Mouse (Mus musculus): ENCODE data around the gene Dync1li1.
A peak's percentile ranks its signal among the peaks of the same experiment; 100 is the strongest.
"Not testable (repeated sequence)": the region's sequence is repeated elsewhere in the genome, so short reads cannot be mapped to it uniquely, and the experiment has no call there.

The Dync1li1 gene

DNA sequence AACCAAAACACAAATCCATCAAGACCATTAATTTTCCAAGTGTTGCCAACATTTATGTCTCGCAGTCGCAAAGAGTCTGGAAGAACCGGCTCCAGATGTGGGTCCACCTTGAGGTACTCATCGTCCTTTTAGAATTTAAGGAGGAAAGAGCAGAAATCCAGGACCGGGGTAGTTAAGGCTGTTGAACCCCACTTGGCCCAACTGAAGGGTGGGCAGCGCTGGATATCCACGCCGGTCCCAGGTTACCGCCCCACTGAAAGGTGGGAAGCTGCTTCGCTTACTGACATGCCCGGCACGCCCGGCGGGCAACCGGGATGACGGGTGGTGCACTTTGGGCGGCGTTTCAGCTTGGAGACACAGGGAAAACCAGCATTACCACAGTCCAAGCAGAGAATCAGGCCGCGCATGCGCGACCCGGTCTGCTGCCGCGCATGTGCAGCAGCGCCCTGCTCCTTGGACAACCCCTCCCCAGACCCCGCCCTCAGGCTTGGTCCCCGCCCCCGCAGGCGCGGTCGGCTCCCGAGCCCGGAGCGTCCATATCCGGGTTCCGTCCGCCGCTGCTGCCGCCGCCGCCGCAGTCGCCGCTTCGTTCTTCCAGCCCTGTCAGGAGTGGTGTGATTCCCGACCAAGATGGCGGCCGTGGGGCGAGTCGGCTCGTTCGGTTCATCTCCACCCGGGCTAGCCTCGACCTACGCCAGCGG, at the start of gene Dync1li1:
TSS of gene Dync1li1 (plus strand) at position 539 of the 701 bp plus-strand sequence.
- DNase-seq: peak; percentile 98

DNA sequence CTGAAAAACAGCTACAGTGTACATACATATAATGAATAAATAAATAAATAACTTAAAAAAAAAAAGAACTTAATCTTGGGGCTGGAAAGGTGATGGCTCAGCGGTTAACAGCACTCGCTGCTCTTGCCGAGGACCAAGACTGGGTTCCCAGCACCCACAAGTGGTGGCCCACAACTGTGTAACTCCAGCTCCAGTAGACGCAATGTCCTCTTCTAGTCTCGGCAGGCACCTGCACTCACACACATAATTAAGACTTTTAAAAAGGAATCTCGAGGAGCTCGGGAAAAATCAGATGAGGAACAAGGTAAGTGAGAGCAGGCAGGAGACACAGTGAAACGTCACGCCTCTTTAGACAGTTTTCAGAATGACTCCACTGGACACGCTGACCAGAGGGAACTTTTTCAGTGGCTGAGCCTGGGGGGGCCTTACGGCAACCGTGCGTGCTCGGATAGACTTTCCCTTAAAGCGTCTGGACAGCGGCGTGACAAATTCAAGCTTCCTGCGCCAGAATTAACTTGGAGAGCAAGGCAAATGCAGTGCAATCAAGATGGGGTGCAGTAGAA, 49.3 kb upstream of the Dync1li1 start:
- no peak for DNase-seq

DNA sequence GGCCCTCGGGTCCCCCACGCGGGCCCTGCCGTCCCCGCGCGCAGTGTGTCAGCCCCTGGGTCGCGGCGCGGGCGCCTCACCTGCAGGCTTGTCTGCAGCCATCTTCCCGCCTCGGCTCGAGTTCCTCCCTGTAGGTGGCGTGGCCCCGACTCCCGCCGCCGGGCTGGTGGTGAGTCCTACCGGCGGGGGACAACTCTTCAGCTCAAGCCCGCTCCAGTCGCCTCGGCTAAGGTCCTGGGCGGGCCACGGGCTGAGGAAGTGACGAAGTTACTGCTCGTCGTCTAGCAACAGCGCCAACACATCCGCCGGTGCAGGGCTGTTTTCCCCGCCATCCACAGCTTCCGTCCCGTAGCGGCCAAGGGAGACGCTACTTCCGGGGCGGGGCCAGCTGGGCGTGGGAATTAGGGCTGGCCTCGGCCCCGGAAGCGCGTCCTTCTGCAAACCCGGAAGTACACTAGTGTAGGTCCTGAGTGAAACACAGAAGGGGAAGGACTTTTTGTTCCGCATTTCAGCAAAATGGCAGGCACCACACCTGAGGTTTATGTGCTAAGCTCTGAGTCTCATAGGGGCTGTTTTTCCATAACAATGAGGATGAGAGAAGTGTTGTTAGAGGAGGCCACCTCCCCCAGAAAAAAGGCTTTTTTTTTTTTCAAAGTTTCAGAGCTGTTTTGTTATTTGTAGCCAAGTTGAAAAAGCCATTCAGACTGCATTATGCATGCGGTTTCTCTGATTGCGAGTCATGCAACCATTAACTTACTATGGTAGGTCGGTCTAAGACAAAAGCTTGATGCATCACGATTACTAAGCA, 48.5 kb upstream of the Dync1li1 start, which contains the start of gene Cnot10:
TSS of gene Cnot10 (minus strand) at position 346 of the 808 bp plus-strand sequence.
- peak; percentile 96 for DNase-seq

DNA sequence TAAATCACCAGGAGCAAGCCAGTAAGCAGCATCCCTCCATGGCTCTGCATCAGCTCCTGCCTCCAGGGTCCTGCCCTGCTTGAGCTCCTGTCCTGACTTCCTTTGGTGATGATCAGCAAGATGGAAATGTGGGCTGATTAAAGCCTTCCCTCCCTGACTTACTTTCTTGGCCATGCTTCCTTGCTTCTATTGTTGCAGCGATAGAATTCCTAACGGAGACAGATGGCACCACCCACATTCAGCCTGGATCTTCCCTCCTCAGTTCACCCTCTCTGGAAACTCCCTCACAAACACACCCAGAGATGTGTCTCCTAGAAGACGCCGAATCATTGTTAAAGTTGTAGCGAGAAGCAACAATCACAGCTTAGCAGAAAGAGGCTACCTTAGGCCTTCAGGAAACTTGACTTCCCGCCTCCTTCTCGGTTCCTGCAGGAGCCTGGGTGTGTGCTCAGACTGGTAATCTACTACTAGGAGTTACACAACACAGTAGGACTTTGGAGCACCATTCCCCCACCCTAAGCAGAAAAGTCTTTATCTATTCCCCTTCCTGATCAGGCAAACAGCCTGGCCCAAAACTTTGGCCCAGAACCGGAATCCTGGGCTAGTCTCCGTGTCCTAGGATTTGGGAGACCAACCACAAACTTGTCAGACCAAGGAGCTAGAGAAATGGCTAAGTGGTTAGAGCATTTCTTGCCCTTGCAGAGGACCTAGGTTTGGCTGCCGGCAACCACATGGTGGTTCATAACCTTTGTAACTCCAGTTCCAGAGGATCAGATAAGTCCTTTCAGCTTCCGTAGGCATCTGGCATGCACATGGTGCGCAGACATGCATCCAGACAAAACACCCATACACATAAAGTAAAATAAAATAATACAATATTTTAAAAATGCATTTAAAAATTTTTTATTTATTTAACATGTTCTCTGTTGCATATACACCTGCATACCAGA, 41.8 kb upstream of the Dync1li1 start:
- DNase-seq: peak; percentile 83

DNA sequence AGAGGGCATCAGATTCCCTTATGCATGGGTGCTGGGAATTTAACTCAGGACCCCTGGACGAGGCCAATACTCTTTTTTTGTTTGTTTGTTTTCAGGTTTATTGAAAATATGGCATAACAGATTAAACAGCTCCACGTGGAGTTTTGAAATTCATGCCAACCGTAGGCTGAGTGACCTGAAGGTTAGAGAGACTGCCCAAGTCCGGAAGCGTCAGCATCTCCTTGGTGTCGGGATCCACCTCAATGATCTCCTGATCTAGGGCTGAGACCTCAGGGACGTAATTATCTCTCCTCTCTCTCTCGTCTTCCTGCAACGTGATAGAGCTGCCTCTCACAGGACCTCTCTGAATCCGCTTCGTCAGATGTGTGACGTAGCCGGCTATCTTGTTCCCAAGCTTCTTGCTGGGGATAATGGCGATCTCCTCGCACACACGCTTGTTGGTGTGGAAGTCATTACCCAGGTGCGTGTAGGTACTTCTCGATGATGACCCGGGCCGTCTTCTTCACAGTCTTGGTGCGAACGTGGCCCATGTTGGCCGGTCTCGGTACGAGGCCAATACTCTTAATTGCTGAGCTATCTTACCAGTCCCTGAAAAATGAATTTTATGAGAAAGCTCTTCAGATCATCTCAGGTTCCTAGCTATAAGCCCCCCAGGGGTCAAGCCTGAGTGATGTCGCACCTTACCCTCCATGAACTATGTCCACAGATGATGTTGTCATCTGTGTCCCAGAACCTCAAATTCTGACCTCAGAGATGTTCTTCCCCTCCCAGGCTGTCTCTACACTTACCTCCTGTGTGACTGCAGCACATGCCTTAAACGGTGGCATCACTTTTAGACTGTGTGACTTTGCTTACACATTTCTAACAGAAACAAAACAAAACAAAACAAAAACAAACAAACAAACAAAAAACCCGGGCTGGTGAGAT, 40.8 kb upstream of the Dync1li1 start:
- DNase-seq: no peak

DNA sequence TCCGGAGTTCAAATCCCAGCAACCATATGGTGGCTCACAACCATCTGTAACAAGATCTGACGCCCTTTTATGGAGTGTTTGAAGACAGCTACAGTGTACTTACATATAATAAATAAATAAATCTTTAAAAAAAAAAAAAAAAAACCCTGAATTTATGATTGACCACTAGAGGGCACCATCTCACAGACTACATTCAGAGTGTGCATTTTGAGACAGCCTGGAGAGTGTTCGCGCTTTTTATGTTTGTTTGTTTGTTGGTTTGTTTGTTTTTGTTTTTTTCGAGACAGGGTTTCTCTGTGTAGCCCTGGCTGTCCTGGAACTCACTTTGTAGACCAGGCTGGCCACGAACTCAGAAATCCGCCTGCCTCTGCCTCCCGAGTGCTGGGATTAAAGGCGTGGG, 40.1 kb upstream of the Dync1li1 start:
- not testable (repeated sequence) for DNase-seq

DNA sequence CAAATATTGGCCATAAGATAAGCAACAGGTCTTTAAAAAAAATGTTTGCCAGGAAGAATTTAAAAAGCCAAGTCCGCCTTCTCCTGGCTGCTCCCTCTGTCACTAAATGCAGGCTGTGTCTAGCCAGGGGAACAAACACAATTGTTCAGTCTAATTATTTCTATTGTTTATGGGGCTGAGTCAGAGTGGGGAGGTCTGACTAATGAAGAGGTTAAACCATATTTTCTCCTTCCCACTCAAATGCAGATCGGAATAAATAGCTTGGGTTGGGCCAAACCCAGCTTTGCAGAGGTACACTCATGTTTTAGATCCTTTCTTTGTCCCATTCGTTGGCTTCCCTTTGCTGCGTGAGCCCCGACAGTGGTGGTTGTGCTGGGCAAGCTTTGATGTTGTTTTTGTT, 39.2 kb upstream of the Dync1li1 start:
- DNase-seq: no peak

DNA sequence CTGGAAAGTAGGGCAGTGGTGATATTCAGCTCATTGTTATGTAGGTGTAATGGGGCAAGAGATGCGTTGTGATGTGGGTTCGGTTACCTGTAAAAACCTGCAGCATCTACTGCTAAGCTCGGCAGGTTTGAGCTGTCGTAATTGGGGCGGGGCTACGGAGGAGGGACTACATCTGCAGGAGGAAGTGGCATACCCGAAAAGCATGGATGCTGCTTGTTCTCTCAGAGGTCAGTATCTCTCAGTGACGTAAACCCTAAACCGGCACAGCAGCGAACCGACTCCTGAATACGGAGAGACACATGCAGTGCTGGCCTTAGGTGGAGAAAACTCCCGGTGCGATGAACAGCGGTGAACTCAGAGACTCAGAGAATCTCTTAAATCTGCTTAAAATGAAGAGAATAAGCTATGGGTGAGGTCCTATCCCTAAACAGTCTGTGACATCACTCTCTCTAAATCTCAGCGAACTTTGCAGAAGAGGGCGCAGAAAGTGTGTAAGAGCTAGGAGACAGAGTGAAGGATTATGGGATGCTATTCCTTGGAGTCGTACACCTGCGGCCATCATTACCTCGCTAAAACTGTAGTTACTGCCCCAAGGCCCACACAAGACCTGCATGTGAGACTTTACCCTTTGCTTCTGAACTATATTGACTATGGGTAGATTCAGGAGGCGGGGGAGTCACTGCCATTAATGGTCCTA, 37.5 kb upstream of the Dync1li1 start:
- no peak for DNase-seq

DNA sequence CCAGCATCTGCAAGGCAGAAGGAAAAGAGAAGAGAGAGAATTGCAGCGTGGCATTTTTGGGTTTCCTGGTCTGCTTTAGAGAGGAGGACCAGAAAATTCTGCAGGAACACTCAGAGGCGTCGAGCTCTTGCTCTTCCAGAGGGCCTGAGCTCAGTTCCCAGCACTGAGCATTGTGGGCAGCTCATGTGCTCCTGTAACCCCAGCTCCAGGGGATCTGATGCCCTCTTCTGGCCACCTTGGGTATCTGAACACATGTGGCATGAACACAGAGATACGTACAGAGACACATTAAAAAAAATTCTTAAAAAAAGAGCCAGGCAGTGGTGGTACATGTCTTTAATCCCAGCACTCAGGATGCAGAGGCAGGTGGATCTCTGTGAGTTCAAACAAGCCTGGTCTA, 33.2 kb upstream of the Dync1li1 start:
- no peak for DNase-seq

DNA sequence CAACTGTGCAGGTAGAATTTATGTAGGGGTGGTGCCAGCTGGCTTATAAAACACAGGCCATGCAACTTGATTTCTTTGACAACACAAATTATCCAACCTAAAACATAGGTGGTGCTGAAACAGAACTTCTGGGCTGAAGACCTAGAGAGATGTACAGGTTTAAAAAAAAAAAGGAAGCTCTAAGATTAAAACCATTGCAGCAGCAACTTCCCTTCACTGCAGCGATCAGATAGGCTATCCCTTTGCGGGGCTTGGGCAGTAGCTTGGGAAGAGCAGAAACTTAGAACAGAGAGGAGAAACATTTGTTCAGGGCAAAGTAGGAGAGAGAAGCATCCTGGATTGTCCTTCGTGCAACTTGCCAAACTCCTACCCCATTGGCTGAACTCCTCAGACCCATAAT, 31.9 kb upstream of the Dync1li1 start:
- DNase-seq: no peak

DNA sequence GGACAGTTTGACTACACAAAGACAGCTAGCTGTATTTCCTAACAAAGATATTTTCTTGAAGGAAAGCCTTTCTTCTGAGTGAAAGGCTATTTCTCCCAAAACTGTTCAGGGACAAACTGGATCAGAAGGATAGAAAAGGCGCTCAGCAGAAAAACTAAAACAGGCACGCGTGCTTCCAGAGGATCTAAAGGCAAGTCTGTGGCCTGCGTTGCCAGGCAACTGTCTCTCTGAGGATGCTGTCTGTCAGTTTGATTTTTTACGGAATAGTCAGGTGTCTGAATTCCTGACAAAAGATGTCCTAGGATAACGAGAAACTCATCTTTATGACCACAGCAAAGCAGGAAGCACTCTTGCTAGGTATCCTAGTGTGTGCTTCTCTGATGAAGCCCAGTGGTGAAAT, 28.1 kb upstream of the Dync1li1 start:
- DNase-seq: no peak

DNA sequence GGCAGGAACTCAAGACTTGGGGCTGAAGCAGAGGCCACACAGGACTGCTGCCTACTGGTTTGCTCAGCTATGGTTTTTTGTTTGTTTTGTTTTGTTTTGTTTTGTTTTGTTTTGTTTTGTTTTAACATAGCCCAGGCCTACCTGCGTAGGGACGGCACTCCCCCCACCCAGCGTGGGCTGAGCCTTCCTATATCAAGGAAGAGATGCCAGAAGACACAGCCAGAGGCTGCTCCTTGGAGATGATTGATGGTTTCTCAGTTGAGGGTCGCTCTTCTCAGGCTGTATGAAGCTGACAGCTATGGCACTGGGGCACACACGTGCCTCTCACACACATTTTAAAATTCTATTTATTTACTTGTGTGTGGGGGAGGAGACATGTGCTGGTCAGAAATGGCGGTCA, 27.6 kb upstream of the Dync1li1 start:
- DNase-seq: no peak

DNA sequence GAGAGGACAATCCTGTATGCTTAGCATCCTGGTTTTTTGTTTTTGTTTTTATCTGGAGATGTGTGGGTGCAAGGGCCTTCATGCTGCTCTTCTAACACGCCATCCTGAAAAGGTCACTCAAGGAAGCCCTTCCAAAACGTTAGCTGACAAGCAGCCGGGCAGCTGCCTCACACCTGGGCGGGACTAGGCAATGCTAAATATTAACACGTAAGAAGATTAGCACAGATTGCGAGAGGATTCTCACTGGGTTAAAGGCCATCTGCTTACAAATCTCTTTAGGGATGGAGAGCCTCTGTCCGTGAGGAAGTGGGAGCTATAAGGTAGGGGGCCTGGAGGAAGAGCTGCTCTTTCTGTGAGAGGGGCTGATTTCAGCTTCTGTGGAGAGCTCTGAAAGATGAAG, 26.6 kb upstream of the Dync1li1 start:
- DNase-seq: no peak

DNA sequence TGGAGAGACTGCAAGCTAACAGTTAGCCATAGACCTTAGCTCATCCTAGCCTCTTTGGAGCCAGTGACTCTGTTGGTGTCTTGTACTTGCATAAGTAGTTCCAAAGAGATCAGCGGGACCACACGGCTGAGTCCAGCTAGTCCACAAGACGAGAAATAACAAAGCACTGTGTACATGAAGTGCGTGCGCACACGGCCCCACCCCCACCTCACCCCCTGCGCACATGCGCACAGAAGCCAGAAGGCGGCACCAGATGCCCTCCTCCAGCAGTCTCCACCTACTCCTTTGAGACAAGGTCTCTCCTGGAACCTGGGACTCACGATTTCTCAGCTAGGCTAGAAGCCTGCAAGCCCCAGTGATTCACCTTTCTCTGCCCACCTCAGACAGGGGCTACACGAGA, 24.8 kb upstream of the Dync1li1 start:
- DNase-seq: no peak

DNA sequence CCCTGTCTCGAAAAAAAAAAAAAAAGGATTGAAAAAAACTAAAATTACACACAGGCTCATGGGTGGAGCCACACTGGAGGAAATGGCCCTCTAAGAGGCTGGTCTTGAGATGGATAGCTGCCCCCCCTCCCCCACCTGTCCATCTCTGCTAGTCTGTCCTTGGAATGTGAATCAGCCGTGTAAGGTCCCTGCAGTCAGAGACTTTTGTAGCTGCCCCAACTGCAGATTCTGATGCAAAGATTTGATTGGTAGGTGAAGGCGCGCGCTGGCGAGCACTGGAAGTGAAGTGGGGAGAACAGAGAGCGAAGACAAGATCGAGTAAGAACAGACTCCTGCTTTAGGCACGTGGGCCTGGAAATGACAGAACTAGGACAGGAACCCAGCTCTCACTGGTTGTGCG, 21.7 kb upstream of the Dync1li1 start:
- no peak for DNase-seq

DNA sequence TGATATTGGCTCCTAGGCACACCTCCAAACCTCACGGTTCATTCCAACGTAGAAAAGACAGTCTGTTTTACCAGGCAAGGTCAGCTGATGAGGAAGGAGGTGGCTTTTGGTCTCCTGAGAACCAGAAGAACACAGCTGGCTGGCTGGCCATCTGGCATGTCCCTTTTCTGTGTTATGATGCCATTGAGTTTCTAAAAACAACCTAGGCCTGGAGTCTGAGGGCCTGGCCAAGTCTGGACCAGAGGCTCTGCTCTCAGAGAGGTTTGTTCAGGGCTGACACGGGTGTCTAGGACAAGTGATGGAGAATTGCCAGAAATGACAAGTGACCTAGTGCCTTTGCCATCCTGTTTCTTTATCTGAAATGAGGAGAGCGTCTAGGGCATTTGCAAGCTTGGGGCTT, 20.5 kb upstream of the Dync1li1 start:
- no peak for DNase-seq

DNA sequence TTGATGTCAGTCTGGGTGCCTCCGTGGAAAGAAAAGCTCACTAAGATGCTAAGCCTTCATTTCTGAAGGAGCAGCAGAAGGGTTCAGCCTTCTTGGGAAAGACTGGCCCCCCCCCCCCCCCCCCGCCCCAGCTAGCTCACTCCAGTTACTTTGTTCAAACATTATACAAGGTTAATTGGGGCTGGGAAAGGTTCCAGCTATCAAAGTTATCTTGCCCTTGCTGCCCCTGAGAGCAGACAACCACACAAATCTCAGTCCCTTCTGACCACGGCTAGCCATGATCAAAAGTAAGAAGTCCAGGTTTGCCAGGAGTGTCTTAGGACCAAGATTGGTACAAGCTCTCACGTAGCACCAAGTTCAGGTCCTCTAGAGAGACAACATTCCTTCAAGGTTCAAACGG, 19.6 kb upstream of the Dync1li1 start:
- DNase-seq: no peak

DNA sequence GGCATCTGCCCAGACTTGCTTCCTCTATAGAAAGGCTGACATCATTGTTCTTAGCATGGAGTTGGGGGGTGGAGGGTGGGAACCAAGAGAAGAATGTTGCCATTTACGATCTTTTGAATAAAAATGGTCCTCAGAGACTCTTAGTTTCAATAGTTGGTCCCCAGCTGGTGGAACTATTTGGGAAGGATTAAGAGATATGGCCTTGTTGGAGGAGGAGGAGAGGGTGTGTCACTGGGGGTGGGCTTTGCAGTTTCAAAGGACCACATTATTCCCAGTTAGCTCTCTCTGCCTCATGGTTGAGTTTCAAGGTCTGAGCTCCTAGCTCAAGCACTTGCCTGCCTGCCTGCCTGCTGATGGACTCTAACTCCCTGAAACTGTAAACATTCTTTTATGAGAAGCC, 16.6 kb upstream of the Dync1li1 start:
- no peak for DNase-seq

DNA sequence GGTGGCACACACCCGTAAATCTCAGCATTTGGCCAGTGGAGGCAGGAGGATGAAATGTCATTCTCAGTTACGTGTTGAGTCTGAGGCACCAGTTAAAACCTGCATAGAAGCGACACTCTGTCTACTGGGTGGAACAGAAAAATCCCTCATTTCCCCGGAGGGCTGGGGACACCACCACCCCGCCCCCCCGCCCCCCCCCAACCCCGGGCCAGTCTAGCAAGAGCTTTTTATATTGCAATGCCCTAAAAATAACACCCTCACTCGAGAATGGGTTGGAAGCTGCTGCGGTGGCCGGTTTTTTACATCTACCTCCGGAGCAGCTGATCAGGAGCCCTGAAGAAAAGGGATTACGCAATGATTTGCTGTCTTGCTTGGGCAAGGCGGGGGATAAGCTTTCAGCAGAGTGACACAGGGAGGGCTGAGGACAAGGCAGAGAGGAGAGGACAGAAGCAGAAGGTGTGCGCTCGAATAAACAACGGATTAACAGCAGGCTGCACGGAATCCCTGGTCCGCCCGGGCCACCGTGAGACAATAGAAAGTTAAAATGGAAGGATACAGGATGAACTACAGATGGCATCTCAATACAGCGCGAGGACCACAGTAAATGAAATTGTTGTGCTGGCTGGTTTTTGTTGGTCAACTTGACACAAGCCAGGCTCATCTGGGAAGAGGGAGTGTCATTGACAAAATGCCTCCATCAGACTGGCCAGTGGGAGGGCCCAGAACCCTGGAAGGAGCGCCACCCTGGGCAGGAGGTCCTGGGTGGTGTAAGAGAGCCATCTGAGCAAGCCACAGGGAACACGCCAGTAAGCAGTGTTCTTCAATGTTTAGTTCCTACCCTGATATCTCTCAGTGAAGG, 15.7 kb upstream of the Dync1li1 start:
- DNase-seq: peak; percentile 47

DNA sequence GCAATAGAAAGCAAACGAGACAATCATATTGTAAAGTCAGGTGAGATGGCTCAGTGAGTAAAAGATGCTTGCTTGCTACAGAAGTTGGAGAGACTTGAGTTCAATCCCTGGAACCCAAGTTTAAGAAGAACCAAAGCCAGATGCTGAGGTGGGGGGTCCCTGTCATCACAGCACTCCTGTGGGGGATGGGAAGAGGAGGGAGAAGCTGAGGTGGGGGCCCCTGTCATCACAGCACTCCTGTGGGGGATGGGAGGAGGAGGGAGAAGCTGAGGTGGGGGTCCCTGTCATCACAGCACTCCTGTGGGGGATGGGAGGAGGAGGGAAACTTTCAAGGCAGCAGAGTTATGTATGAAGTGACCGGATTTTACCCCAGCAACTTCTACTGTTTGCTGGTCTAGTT, 15.0 kb upstream of the Dync1li1 start:
- no peak for DNase-seq
